Mouse (Mus musculus): ENCODE measurements around the gene Znhit3. TPM values are rescaled to one million over a fixed set of nuclear protein-coding genes. Genes with fewer than 3 reads are reported as not detected.
"Not testable (repeated sequence)": the region's sequence is repeated elsewhere in the genome, so short reads cannot be mapped to it uniquely, and the experiment has no call there.

The Znhit3 gene
- total RNA-seq, 2 experiments from 2014 or later, result 24.8 to 30.7 TPM

GRCm38 (mm10) chr11:84879772-84880464 lies 36.2 kb downstream of the Znhit3 start, which contains the start of the genes Myo19 and Pigw:
Myo19 (plus strand) TSS chr11:84880148.
Pigw (minus strand) TSS chr11:84880285.
- intact Hi-C loops (cut with DNase I), result no loop called here

GRCm38 (mm10) chr11:84879007-84879771 lies 37.0 kb downstream of the Znhit3 start:
- DNase-seq, result no peak
- intact Hi-C loops (cut with DNase I), result no loop called here

More at GRCm38 (mm10) chr11:84879772-84880464, 36.2 kb downstream of the Znhit3 start, which contains the start of the genes Myo19 and Pigw:
- DNase-seq, result peak; percentile 81

GRCm38 (mm10) chr11:84876020-84876419 lies 40.1 kb downstream of the Znhit3 start:
- intact Hi-C loops (cut with DNase I), result not testable (repeated sequence)

GRCm38 (mm10) chr11:84873042-84873833 lies 42.9 kb downstream of the Znhit3 start:
- intact Hi-C loops (cut with DNase I), result no loop called here
- DNase-seq, result no peak

More at GRCm38 (mm10) chr11:84876020-84876419, 40.1 kb downstream of the Znhit3 start:
- DNase-seq, result not testable (repeated sequence)

- DNase-seq, result no peak
Observed at GRCm38 (mm10) chr11:84871548-84872069, 44.6 kb downstream of the Znhit3 start.

GRCm38 (mm10) chr11:84871046-84871445 lies 45.1 kb downstream of the Znhit3 start:
- no peak for DNase-seq
- intact Hi-C loops (cut with DNase I), result no loop called here

More at GRCm38 (mm10) chr11:84871548-84872069, 44.6 kb downstream of the Znhit3 start:
- intact Hi-C loops (cut with DNase I), result no loop called here

GRCm38 (mm10) chr11:84870337-84871043 lies 45.7 kb downstream of the Znhit3 start, which contains the start of gene Ggnbp2:
Ggnbp2 (minus strand) TSS chr11:84870817.
- intact Hi-C loops (cut with DNase I), result no loop called here
- peak; percentile 95 for DNase-seq

GRCm38 (mm10) chr11:84869537-84870232 lies 46.5 kb downstream of the Znhit3 start:
- intact Hi-C loops (cut with DNase I), result no loop called here
- DNase-seq, result peak; percentile 99

GRCm38 (mm10) chr11:84868786-84869259 lies 47.3 kb downstream of the Znhit3 start:
- DNase-seq, result no peak
- intact Hi-C loops (cut with DNase I), result no loop called here

- DNase-seq, result no peak
- intact Hi-C loops (cut with DNase I), result no loop called here
Observed at GRCm38 (mm10) chr11:84867586-84867985, 48.6 kb downstream of the Znhit3 start.

GRCm38 (mm10) chr11:84865268-84865667 lies 50.9 kb downstream of the Znhit3 start:
- DNase-seq, result no peak
- intact Hi-C loops (cut with DNase I), result no loop called here

Small RNAs within 50 kb of the gene (microRNA-seq; reads per million reads assigned to microRNA genes)
- gene Gm23564, result not detected

Other genes starting within 250 kb of the Znhit3 start
- gene Mrm1, start 96.9 kb downstream of the Znhit3 start, total RNA-seq (2021), result 10 to 100 TPM; 15.6 to 24.5 TPM
- gene Dhrs11, start 87.4 kb downstream of the Znhit3 start, total RNA-seq (2021), result 1 to 10 TPM; 5.9 to 6.8 TPM
- 100 to 1,000 TPM in 1 of 2 experiments, 10 to 100 TPM in 1; 86.9 to 100 TPM for gene Ggnbp2, start 45.5 kb downstream of the Znhit3 start, total RNA-seq (2021)
- 10 to 100 TPM; 20.0 to 21.1 TPM for gene Myo19, start 36.2 kb downstream of the Znhit3 start, total RNA-seq (2021)
- 10 to 100 TPM; 11.2 to 12.0 TPM for gene Pigw, start 36.1 kb downstream of the Znhit3 start, total RNA-seq (2021)
- gene Car4, start 41.4 kb upstream of the Znhit3 start, total RNA-seq (2021), result 10 to 100 TPM; 21.7 to 23.2 TPM
- 10 to 100 TPM; 75.1 to 80.3 TPM for gene Usp32, start 223.8 kb upstream of the Znhit3 start, total RNA-seq (2021)